Mouse (Mus musculus): ENCODE results near the gene Foxp4. TPM values are rescaled to one million over a fixed set of nuclear protein-coding genes. Genes with fewer than 3 reads are reported as not detected.
A peak's percentile ranks its signal among the peaks of the same experiment; 100 is the strongest.

The Foxp4 gene
- polyA plus RNA-seq, 1 experiment from 2014 or later: 22.3 TPM

DNA sequence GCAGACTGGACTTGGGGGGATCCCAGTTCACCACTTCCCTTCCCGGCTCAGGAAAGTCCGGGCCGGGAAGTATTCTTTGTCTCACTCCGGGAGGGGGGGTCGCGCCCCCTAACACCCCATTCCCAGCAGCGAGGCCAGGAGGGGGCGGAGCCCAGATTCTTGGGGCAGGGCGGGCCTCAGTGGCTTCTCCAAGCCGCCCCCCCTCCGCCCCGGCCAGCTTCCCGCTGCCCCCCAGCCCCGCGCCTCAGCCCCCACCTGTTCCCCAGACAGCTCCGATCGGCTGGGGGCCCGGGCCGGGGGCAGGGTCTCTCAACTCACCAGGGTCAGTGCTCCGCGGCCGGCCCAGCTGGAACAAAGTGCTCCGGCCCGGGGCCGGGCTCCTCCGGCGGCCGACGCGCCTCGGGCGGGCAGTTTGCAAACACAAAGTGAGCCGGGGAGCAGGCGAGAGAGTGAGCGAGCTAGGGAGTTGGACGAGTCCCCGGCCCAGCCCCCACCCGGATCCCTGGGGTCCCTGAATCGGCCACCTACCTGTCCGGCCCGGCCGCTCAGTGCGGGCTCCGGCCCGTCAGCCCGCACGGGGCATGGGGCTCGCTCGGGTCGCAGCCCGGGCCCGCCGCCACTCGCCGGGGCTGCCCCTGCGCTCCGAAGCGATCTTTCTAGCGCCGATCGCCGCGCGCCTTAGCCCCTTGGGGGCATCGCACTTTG, 615 bp downstream of the Foxp4 start:
- peak overlapping the region; percentile 97 for H3K9ac ChIP-seq
- WGBS: under 1% methylated on average over 64 of the region's 65 CpGs
- H3K36me3 ChIP-seq: no peaks in the 10 kb centered on the region
- peak overlapping the region; percentile 82 for H3K4me3 ChIP-seq (replicated peaks)
- peaks cover 37% of the 10 kb centered on the region for H3K4me1 ChIP-seq (replicated peaks)
- H3K27me3 ChIP-seq (replicated peaks): no peaks in the 10 kb centered on the region
- no peaks in the 10 kb centered on the region for H3K9me3 ChIP-seq
- ATAC-seq: peak; percentile 50
- peak overlapping the region; percentile 90 for H3K4me2 ChIP-seq (replicated peaks)
- H3K27ac ChIP-seq: peak overlapping the region; percentile 97

DNA sequence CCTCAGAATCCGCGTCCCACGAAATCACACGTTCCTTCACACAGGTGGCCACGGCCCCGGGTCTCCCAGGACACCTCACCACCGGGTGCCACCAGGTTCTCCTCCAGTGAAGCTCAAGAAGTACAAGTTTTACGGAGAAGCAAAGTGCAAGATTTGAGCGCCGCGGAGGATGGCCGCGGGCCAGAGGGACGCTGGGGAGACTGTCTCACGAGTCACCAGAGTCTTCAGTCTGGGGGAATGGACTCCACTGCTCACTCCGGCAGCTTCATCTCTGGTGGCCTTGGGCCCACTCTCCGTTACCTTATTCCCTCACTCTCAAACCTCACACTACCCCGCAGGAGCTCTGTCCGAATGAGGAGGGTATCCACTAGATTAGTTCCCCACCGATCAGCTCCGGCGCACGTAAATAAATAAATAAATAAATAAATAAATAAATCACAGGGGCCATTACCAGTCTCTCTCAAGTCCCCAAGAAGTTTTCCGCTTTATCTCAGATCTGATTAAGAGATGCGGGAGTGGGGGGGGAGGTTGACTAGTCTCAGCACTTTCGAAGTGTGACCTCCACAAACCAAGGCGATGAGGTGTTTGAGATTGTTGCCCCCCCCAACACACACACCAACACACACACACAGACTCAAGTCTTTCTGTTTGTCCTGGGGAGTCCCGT, 1.3 kb downstream of the Foxp4 start:
- Histone ChIP-seq H3K9ac (peak overlapping the region; percentile 97), H3K27ac (peak overlapping the region; percentile 97), H3K4me1 (replicated peaks) (peaks cover 42% of the 10 kb centered on the region), H3K4me3 (replicated peaks) (peak overlapping the region; percentile 82), H3K9me3 (no peaks in the 10 kb centered on the region), H3K36me3 (no peaks in the 10 kb centered on the region), H3K27me3 (replicated peaks) (no peaks in the 10 kb centered on the region), H3K4me2 (replicated peaks) (peak overlapping the region; percentile 90)
- no peak; the same call in 1 of the 2 replicates for ATAC-seq
- WGBS: under 1% methylated on average over 28 of the region's 28 CpGs

DNA sequence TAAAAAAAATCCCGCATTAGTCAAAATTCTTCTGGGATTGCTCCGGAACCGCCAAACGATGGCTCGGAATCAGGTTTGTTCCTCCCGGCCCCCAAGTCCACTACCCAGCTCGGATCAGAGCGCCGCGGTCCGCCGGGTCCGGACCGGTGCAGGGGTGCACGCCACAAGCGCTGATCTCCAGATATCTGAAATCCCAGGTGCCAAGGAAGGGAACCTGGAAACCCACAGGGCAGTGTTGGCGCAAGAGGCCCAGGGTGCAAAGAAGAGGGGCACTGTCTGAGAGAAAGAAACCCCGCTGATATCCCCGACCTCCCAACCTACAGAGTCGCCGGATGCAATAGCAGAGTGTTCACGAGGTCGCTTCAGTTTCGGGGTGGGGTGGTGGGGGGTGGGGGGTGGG, 1.9 kb downstream of the Foxp4 start:
- no peaks in the 10 kb centered on the region for H3K9me3 ChIP-seq
- H3K27me3 ChIP-seq (replicated peaks): no peaks in the 10 kb centered on the region
- no peak for ATAC-seq
- H3K4me2 ChIP-seq (replicated peaks): peak overlapping the region; percentile 90
- H3K4me1 ChIP-seq (replicated peaks): peaks cover 48% of the 10 kb centered on the region
- 1% methylated on average over 24 of the region's 24 CpGs for WGBS
- H3K4me3 ChIP-seq (replicated peaks): peak overlapping the region; percentile 82
- H3K9ac ChIP-seq: peak overlapping the region; percentile 97
- H3K36me3 ChIP-seq: no peaks in the 10 kb centered on the region
- H3K27ac ChIP-seq: peak overlapping the region; percentile 97

DNA sequence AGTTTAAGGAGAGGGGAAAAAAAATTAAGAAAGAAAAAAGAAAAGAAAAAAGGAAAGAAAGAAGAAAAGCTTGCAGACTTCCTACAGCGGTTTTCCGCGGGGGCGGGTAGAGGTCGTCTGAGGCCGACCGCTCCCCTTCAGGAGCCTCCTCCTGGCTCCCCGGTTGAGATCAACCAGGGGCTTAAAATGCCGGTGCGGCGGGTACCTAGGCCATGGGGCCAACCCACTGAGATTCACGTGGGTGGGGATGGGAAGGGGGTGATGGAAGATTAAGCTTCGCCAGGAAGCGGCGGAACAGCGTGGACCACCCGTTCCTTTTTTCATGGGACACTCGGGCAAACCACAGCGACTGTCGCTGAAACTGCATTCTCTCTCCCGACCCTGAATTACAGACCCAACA, 2.3 kb downstream of the Foxp4 start:
- Histone ChIP-seq H3K9ac (peak overlapping the region; percentile 97), H3K27me3 (replicated peaks) (no peaks in the 10 kb centered on the region), H3K4me2 (replicated peaks) (peak overlapping the region; percentile 90), H3K4me3 (replicated peaks) (peak overlapping the region; percentile 82), H3K36me3 (no peaks in the 10 kb centered on the region), H3K4me1 (replicated peaks) (peaks cover 51% of the 10 kb centered on the region), H3K27ac (peak overlapping the region; percentile 68), H3K9me3 (no peaks in the 10 kb centered on the region)
- WGBS: 6% methylated on average over 21 of the region's 21 CpGs
- no peak for ATAC-seq

DNA sequence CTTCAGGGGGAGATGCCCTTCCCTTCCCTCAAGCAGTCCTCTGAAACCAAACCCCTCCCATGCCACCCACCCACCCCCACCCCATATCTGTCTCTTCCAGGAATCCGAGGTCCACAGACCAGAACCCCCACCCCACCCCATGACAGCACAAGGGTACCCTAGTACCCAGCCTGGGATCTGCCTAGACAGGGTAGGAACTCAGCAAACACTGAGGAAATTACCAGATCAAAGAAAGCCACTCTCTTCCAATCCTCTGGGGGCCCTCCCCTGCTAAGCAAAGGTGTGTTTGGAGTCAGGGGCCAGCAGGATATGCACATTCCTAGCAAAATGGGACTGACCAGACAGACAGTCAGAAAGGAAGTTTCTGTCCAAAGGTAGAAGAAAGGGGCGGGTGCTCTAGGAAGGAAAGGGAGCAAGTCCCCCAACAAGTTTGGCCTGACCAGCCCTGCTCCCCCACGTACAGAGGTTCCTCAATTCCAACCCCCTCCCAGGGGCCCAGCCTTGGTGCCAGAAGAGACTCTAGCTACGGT, 3.2 kb downstream of the Foxp4 start:
- no peak for ATAC-seq
- peak overlapping the region; percentile 82 for H3K4me3 ChIP-seq (replicated peaks)
- H3K36me3 ChIP-seq: no peaks in the 10 kb centered on the region
- 41% methylated on average over 4 of the region's 4 CpGs for WGBS
- H3K27me3 ChIP-seq (replicated peaks): no peaks in the 10 kb centered on the region
- H3K4me2 ChIP-seq (replicated peaks): peak overlapping the region; percentile 90
- H3K9ac ChIP-seq: 0 out of 2 replicates have a peak overlapping the region, but pooled peaks have one; percentile 97
- no peaks in the 10 kb centered on the region for H3K9me3 ChIP-seq
- peaks cover 56% of the 10 kb centered on the region for H3K4me1 ChIP-seq (replicated peaks)
- peak overlapping the region; percentile 68 for H3K27ac ChIP-seq

DNA sequence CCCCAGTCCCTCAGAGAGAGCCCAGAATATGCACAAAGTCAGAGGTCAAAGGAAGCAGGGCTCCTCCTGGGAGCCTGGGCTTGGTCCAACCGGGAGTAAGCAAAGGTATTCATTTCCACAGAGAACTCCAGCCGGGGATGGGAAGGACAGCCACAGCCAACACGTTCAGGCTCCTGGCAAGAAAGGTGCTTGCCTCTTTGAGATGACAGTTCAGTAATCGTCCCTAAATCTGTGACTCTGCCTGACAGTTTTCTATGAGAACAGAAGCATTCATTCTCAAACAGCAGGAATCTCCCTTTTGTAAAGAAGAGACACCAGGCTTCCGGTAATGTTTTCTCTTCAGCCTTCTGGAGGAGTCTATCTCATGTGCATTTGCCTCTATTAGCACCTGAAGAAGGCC, 4.6 kb downstream of the Foxp4 start:
- no peak for ATAC-seq
- Histone ChIP-seq H3K9ac (no peak overlapping the region), H3K4me1 (replicated peaks) (peaks cover 56% of the 10 kb centered on the region), H3K9me3 (no peaks in the 10 kb centered on the region), H3K36me3 (no peaks in the 10 kb centered on the region), H3K4me3 (replicated peaks) (peak overlapping the region; percentile 7; the same call in 1 of the 2 replicates), H3K27me3 (replicated peaks) (no peaks in the 10 kb centered on the region), H3K27ac (no peak overlapping the region), H3K4me2 (replicated peaks) (peak overlapping the region; percentile 90)
- 39% methylated on average over 5 of the region's 5 CpGs for WGBS

DNA sequence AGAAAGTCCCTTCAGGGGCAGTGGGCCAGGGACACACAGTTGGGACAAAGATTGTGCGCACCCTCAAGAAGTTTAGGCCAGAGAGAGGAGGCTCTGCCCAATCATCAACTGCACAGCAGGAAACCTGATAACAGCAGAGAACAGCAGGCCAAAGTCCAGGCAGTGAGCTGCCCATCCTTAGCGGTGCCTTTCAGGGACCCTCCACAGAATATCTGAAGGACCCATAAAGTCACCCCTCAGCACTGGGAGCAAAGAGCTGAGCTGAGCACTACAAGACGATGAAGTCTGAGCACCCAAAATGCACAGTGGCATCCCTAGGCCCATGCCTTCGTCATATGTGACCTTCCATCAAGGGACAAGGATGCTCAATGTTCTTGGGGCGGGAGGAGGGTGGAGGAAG, 6.5 kb downstream of the Foxp4 start:
- WGBS: 53% methylated on average over 5 of the region's 5 CpGs

DNA sequence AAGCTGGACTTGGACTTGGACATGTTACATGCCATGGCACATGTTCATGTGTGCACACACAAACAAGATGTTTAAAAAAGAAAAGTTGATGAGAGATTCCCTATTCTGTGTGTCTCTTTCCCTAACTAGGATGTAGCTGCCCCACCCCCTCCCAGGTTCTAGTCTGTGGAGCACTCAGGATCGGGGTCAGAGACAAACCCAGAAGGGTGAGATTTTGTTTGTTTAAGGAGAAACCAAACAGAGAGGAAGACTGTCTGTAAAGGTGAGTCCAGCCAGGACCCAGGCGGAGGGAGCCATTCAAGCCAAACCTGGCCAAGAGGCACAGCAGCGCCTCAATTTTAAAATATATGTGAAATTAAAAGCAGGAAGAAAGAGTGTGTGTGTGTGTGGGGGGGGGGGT, 7.2 kb downstream of the Foxp4 start:
- no peak overlapping the region for H3K9ac ChIP-seq
- H3K4me1 ChIP-seq (replicated peaks): peaks cover 64% of the 10 kb centered on the region
- H3K27ac ChIP-seq: no peak overlapping the region
- no peaks in the 10 kb centered on the region for H3K36me3 ChIP-seq
- 57% methylated on average over 3 of the region's 3 CpGs for WGBS
- H3K4me2 ChIP-seq (replicated peaks): no peak overlapping the region
- H3K4me3 ChIP-seq (replicated peaks): no peak overlapping the region
- H3K9me3 ChIP-seq: no peaks in the 10 kb centered on the region
- no peak for ATAC-seq
- no peaks in the 10 kb centered on the region for H3K27me3 ChIP-seq (replicated peaks)

More for the DNA sequence above, 6.5 kb downstream of the Foxp4 start:
- H3K9ac ChIP-seq: no peak overlapping the region
- H3K9me3 ChIP-seq: no peaks in the 10 kb centered on the region
- H3K4me3 ChIP-seq (replicated peaks): no peak overlapping the region
- H3K27ac ChIP-seq: no peak overlapping the region
- no peaks in the 10 kb centered on the region for H3K27me3 ChIP-seq (replicated peaks)
- no peaks in the 10 kb centered on the region for H3K36me3 ChIP-seq
- ATAC-seq: peak; percentile 31; the same call in 1 of the 2 replicates
- H3K4me2 ChIP-seq (replicated peaks): peak overlapping the region; percentile 26; the same call in 1 of the 2 replicates
- H3K4me1 ChIP-seq (replicated peaks): peaks cover 67% of the 10 kb centered on the region

DNA sequence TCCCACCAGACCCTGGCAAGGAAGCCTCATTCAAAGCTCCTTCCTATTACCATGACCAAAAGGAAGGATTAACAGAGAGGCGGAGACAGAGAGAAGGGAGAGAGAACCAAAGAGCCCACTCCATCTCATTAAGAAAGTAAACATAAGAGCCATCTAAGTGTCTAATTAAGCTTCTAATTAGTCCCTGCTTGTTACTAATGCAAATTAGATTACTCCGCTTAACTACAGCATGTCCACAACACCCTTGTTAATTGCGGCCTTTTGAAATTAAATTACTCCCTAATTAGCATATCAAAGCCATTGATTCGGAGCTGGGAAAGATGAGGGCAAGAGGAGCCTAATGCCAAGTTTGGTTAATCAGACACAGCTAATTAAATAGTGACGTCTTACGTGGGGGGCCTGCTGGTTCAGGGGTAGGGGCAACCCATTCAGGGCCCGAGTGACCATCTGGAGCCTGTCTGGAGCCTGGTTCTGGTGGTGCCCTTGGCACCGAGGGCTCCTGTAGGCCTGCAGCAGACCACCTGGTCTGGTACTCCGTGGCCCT, 9.7 kb downstream of the Foxp4 start:
- Histone ChIP-seq H3K4me3 (replicated peaks) (no peak overlapping the region), H3K4me1 (replicated peaks) (peaks cover 58% of the 10 kb centered on the region), H3K27me3 (replicated peaks) (no peaks in the 10 kb centered on the region), H3K4me2 (replicated peaks) (no peak overlapping the region), H3K27ac (0 out of 2 replicates have a peak overlapping the region, but pooled peaks have one; percentile 27), H3K36me3 (no peaks in the 10 kb centered on the region), H3K9ac (no peak overlapping the region), H3K9me3 (no peaks in the 10 kb centered on the region)
- ATAC-seq: no peak
- WGBS: 52% methylated on average over 9 of the region's 9 CpGs

DNA sequence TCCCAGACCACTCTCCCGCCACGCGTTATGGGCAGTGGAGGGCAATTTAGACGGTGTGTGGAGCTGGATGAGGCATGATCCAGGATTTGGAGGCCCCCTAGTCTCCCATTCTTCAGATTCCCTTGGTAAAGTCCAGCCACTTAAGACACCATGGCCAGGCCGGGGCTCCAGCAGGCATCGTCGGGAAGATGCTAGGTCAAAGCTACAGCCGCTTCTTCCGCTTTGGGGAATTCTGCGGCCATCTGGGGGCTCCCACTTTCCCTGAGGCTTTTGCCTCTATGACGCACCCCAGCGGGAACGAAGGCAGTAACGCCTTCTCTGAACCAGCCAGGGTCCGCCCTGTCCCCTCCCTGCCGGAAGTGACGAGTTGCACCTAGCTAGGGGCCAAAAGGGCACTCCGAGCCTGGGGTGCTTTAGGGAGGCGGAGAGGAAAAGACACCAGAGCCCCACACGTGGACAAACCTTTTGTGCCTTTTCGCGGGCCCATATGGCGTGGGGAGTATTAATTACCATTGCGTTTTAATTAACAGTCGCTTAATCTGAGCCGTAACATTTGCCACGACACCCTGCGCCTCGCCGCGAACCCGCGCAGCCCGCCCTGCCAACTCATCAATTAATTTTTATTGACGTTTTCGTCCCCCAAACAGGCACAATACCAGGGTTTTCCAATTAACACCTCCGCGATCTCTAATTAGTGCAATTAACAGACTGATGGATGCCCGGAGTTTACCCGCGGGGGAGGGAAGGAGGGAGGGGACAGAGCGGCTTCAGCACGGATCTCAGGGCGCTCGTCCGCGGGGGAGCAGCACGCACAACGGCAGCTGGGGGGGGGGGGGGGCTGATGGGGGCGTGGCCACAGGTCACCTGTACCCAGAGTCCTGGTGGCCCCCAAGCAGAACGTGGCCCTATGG, 15.1 kb downstream of the Foxp4 start:
- 21% methylated on average over 51 of the region's 51 CpGs for WGBS
- ATAC-seq: peak; percentile 88
- no peaks in the 10 kb centered on the region for H3K9me3 ChIP-seq
- H3K4me2 ChIP-seq (replicated peaks): peak overlapping the region; percentile 59
- H3K27ac ChIP-seq: peak overlapping the region; percentile 22; the same call in 1 of the 2 replicates
- H3K4me1 ChIP-seq (replicated peaks): peaks cover 63% of the 10 kb centered on the region
- no peaks in the 10 kb centered on the region for H3K36me3 ChIP-seq
- H3K9ac ChIP-seq: peak overlapping the region; percentile 26; the same call in 1 of the 2 replicates
- no peaks in the 10 kb centered on the region for H3K27me3 ChIP-seq (replicated peaks)
- H3K4me3 ChIP-seq (replicated peaks): peak overlapping the region; percentile 25

DNA sequence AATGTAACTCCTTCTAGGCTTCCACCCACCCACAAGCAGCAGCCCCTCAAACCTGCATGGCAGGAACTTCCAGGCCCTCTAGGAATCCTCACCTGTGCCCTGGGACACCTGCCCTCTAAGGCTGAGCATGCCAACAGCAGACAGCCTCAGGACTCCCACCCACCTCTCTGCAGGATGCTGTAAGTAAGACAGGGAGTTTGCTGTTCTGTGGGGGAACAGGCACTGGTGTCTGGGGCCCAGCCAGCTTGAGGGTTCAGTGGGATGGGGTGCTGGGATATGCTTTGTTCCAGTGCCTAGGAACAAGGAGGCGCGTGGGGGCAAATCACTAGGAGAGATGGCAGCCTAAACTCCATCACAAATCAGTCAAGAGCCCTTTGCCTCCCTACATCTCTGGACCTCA, 16.4 kb downstream of the Foxp4 start:
- Histone ChIP-seq H3K27ac (peak overlapping the region; percentile 11; the same call in 1 of the 2 replicates), H3K4me1 (replicated peaks) (peaks cover 60% of the 10 kb centered on the region), H3K4me2 (replicated peaks) (0 out of 2 replicates have a peak overlapping the region, but pooled peaks have one; percentile 12), H3K4me3 (replicated peaks) (no peak overlapping the region), H3K9ac (no peak overlapping the region), H3K36me3 (peaks cover 2% of the 10 kb centered on the region; the same call in 1 of the 2 replicates), H3K9me3 (no peaks in the 10 kb centered on the region), H3K27me3 (replicated peaks) (no peaks in the 10 kb centered on the region)
- ATAC-seq: no peak
- WGBS: 90% methylated on average over 2 of the region's 2 CpGs
